Comparison of ENCODE assay signal across 19 mouse cellular contexts in the genomic region with DNA sequence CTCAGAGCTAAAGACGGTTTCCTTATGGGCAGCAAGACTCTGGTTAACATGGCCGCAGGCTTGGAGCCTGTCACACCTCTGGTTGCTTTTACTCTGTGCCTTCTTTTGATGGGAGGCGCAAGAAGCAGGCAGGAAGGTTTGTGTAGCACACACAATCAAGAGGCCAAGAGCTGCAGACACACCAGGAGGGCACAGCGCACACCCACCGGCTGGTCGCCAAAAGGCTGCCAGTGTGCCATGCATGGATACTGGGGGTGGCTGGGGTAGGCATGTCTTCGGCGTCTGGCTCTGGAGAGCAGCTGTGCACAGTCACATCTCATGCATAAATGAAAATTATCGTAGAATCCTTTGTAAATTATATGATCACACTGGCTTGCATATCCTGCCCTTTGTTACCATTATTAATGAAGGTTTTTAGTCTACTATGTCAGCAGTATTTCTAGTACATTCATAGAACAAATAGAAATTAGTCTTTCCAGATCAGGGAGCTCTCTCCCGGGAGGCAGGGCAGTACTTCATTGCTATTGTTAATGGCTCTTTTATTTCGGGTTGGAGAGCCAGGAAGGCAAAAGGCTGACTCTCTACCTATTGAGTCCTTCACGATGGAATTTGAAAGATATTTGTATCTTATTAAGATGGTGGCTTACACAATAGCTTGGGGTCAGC. TPM values are rescaled to one million over a fixed set of nuclear protein-coding genes. Genes with fewer than 3 reads are reported as not detected.
DNase-seq lines count a peak whose midpoint lies in the region; ATAC-seq lines count a peak whose summit lies in the region.
"Had no signal": no experiment of that assay in that cellular context is flagged by ENCODE, and none has a peak within 500 bp of the region (broad histone marks: within the 10 kb centered on the region; RNA-seq: fewer than 3 reads in every experiment).

No protein-coding gene starts in this region.

- no peak overlapping the region for H3K4me2 ChIP-seq in forebrain, embryonic 14.5 days (ENCODE audit: low read length)
- H3K4me2 ChIP-seq in hindbrain, embryonic 16.5 days (ENCODE audit: low read length), result no peak overlapping the region
- H3K4me2 ChIP-seq: limb, embryonic 15.5 days had no signal

- peaks cover 37% of the 10 kb centered on the region for H3K4me1 ChIP-seq in forebrain, embryonic 10.5 days
- H3K4me1 ChIP-seq in forebrain, embryonic 14.5 days (ENCODE audit: control insufficient read depth, insufficient read depth, low read length), result peaks cover 22% of the 10 kb centered on the region
- peaks cover 24% of the 10 kb centered on the region for H3K4me1 ChIP-seq in hindbrain, embryonic 16.5 days (ENCODE audit: control insufficient read depth, insufficient read depth, low read depth, low read length)
- peaks cover 18% of the 10 kb centered on the region for H3K4me1 ChIP-seq in heart, embryonic 10.5 days

- peaks cover 39% of the 10 kb centered on the region for H3K27me3 ChIP-seq in forebrain, embryonic 10.5 days (ENCODE audit: poor library complexity, severe bottlenecking)
- H3K27me3 ChIP-seq in forebrain, embryonic 14.5 days (replicated peaks; ENCODE audit: control insufficient read depth, insufficient read depth, low read length), result no peaks in the 10 kb centered on the region
- no peaks in the 10 kb centered on the region for H3K27me3 ChIP-seq in hindbrain, embryonic 16.5 days (replicated peaks; ENCODE audit: control insufficient read depth, insufficient read depth, low read length)
- no peaks in the 10 kb centered on the region for H3K27me3 ChIP-seq in heart, embryonic 10.5 days (ENCODE audit: insufficient read depth, poor library complexity, severe bottlenecking)
- H3K27me3 ChIP-seq: limb, embryonic 15.5 days had no signal

- no peak overlapping the region for H3K4me3 ChIP-seq in forebrain, embryonic 10.5 days
- H3K4me3 ChIP-seq in forebrain, embryonic 14.5 days (ENCODE audit: low read depth, low read length), result no peak overlapping the region
- H3K4me3 ChIP-seq in hindbrain, embryonic 16.5 days (ENCODE audit: low read length), result no peak overlapping the region
- H3K4me3 ChIP-seq in heart, embryonic 10.5 days, result no peak overlapping the region
- H3K4me3 ChIP-seq: left cerebral cortex, adult 2 months; limb, embryonic 15.5 days had no signal

- H3K27ac ChIP-seq in forebrain, embryonic 10.5 days, result peak overlapping the region; percentile 66
- peak overlapping the region; percentile 91 for H3K27ac ChIP-seq in forebrain, embryonic 14.5 days (ENCODE audit: low read depth, low read length)
- H3K27ac ChIP-seq in hindbrain, embryonic 16.5 days (ENCODE audit: low read depth, low read length), result peak overlapping the region; percentile 73
- H3K27ac ChIP-seq in heart, embryonic 10.5 days, result no peak overlapping the region
- H3K27ac ChIP-seq: left cerebral cortex, adult 2 months; limb, embryonic 15.5 days had no signal

- peak; percentile 81 for ATAC-seq in forebrain, embryonic 14.5 days
- peak; percentile 60; the same call in 1 of the 2 replicates for ATAC-seq in hindbrain, embryonic 16.5 days
- ATAC-seq: intestine, embryonic 16.5 days had no signal

- peak overlapping the region; percentile 45; the same call in 1 of the 2 replicates for H3K9ac ChIP-seq in forebrain, embryonic 14.5 days (ENCODE audit: low read length)
- H3K9ac ChIP-seq in hindbrain, embryonic 16.5 days (ENCODE audit: low read depth, low read length), result 0 out of 2 replicates have a peak overlapping the region, but pooled peaks have one; percentile 14
- H3K9ac ChIP-seq: limb, embryonic 15.5 days had no signal

- no peak for DNase-seq in forebrain, embryonic 10.5 days (ENCODE audit: extremely low spot score, low spot score)
- peak; percentile 53 for DNase-seq in forebrain, embryonic 14.5 days (ENCODE audit: low spot score)
- peak; percentile 30 for DNase-seq in neural tube, embryonic 10.5 days (ENCODE audit: extremely low spot score, low spot score)
- DNase-seq in retina, postnatal 1 day, result no peak
- DNase-seq in left cerebral cortex, adult 8-10 months (ENCODE audit: low spot score in 2 of 2), result no peak
- DNase-seq in heart, embryonic 10.5 days (ENCODE audit: low spot score), result no peak
- DNase-seq: adrenal gland, postnatal 36 days; embryo, embryonic 11 days; heart, postnatal 10 days; kidney, postnatal 10 days; lung, adult 18-20 months had no signal

- H3K36me3 ChIP-seq in forebrain, embryonic 10.5 days (replicated peaks), result no peaks in the 10 kb centered on the region
- no peaks in the 10 kb centered on the region for H3K36me3 ChIP-seq in forebrain, embryonic 14.5 days (ENCODE audit: control insufficient read depth, insufficient read depth, low read length)
- no peaks in the 10 kb centered on the region for H3K36me3 ChIP-seq in hindbrain, embryonic 16.5 days (ENCODE audit: control insufficient read depth, insufficient read depth, low read length)
- no peaks in the 10 kb centered on the region for H3K36me3 ChIP-seq in heart, embryonic 10.5 days
- H3K36me3 ChIP-seq: limb, embryonic 15.5 days had no signal

- WGBS in forebrain, embryonic 10.5 days, result 60% methylated on average over 12 of the region's 12 CpGs
- WGBS in forebrain, embryonic 14.5 days, result 20% methylated on average over 12 of the region's 12 CpGs
- 24% methylated on average over 12 of the region's 12 CpGs for WGBS in hindbrain, embryonic 16.5 days
- WGBS in heart, embryonic 10.5 days, result 71% methylated on average over 12 of the region's 12 CpGs

- H3K9me3 ChIP-seq in forebrain, embryonic 10.5 days, result no peaks in the 10 kb centered on the region
- no peaks in the 10 kb centered on the region for H3K9me3 ChIP-seq in forebrain, embryonic 14.5 days (replicated peaks; ENCODE audit: control insufficient read depth, low read length)
- H3K9me3 ChIP-seq in hindbrain, embryonic 16.5 days (ENCODE audit: control insufficient read depth, low read length), result no peaks in the 10 kb centered on the region
- no peaks in the 10 kb centered on the region for H3K9me3 ChIP-seq in heart, embryonic 10.5 days
- H3K9me3 ChIP-seq: limb, embryonic 15.5 days had no signal

RNA-seq across cellular contexts. Expression of gene Wdr95, which starts 31.9 kb away (rescaled TPM):
- polyA plus RNA-seq in forebrain, embryonic 10.5 days (2016; fragmentation: Nextera tagmentation; extraction: Ambion mirVana), result not detected in 2 replicates
- 0.69 and 1.2 TPM in 2 replicates for polyA plus RNA-seq in forebrain, embryonic 14.5 days (2014; fragmentation: Nextera tagmentation; extraction: Ambion mirVana)
- 0.24 TPM in 2 replicates for polyA plus RNA-seq in hindbrain, embryonic 16.5 days (2015; fragmentation: Nextera tagmentation; extraction: Ambion mirVana)
- total RNA-seq in left cerebral cortex, adult 8-10 months (2022), result 1 to 10 TPM in 1 of 4 experiments, under 1 TPM in 3; 0.15 to 1.9 (median 0.43) TPM
- polyA plus RNA-seq in heart, embryonic 10.5 days (2016; fragmentation: Nextera tagmentation; extraction: Ambion mirVana), result not detected in 2 replicates
- total RNA-seq: adrenal gland, postnatal 36 days; granulocyte monocyte progenitor cell, adult 5-6 weeks; heart, postnatal 10 days; megakaryocyte progenitor cell, adult 5-6 weeks; MEL had no signal
- polyA plus RNA-seq: intestine, embryonic 16.5 days had no signal

RNA-seq across cellular contexts. Expression of gene Tex26, which starts 57.1 kb away (rescaled TPM):
- polyA plus RNA-seq in forebrain, embryonic 10.5 days (2016; fragmentation: Nextera tagmentation; extraction: Ambion mirVana), result 1.5 and 2.2 TPM in 2 replicates
- 1.3 and 1.6 TPM in 2 replicates for polyA plus RNA-seq in forebrain, embryonic 14.5 days (2014; fragmentation: Nextera tagmentation; extraction: Ambion mirVana)
- polyA plus RNA-seq in hindbrain, embryonic 16.5 days (2015; fragmentation: Nextera tagmentation; extraction: Ambion mirVana), result 0.82 and 1.4 TPM in 2 replicates
- total RNA-seq in left cerebral cortex, adult 8-10 months (2022), result 1 to 10 TPM in 1 of 4 experiments, under 1 TPM in 3; 0.32 to 1.6 (median 0.80) TPM
- 0.58 and 0.78 TPM in 2 replicates for polyA plus RNA-seq in heart, embryonic 10.5 days (2016; fragmentation: Nextera tagmentation; extraction: Ambion mirVana)
- total RNA-seq: adrenal gland, postnatal 36 days; heart, postnatal 10 days; megakaryocyte progenitor cell, adult 5-6 weeks; MEL had no signal
- polyA plus RNA-seq: spleen, adult 2 months had no signal

Comparison
In these comparisons a context has a peak if more than half of its experiments do, and no peak if none do; other contexts are left out.
1. DNase-seq: peak in forebrain, embryonic 14.5 days (single experiment) and neural tube, embryonic 10.5 days (single experiment); none in forebrain, embryonic 10.5 days (single experiment), retina, postnatal 1 day (single experiment), left cerebral cortex, adult 8-10 months (0 of 2) and heart, embryonic 10.5 days (single experiment).